Mouse (Mus musculus) c-Kit-positive CD71-negative TER-119-negative erythroid progenitor cells, embryonic 14.5 days (primary cell): Measurements from ENCODE around the gene Cyth2.

ENCODE experiments used
- DNase-seq: peaks from one replicate; pipeline ENCODE4 v3.0.0-alpha.2; 2013; ENCODE audit warnings: low read depth

The Cyth2 gene

GRCm38 (mm10) chr7:45813787-45814779, at the start of gene Cyth2:
Gene Cyth2, minus strand, starts transcription at chr7:45814581.
- peak; percentile 99 for DNase-seq

- no peak for DNase-seq
Observed at GRCm38 (mm10) chr7:45862804-45863203, 48.4 kb upstream of the Cyth2 start.

GRCm38 (mm10) chr7:45859008-45859407, 44.6 kb upstream of the Cyth2 start:
- DNase-seq = no peak

- no peak for DNase-seq
Observed at GRCm38 (mm10) chr7:45856950-45857901, 42.8 kb upstream of the Cyth2 start.

GRCm38 (mm10) chr7:45853089-45853488, 38.7 kb upstream of the Cyth2 start:
- DNase-seq = no peak

GRCm38 (mm10) chr7:45850661-45851060, 36.3 kb upstream of the Cyth2 start:
- DNase-seq = no peak

- no peak for DNase-seq
Observed at GRCm38 (mm10) chr7:45848447-45849027, 34.2 kb upstream of the Cyth2 start.

- DNase-seq = no peak
Observed at GRCm38 (mm10) chr7:45842950-45843744, 28.8 kb upstream of the Cyth2 start.

GRCm38 (mm10) chr7:45833924-45834323, 19.5 kb upstream of the Cyth2 start:
- no peak for DNase-seq

- no peak for DNase-seq
Observed at GRCm38 (mm10) chr7:45833148-45833790, 18.9 kb upstream of the Cyth2 start.

- DNase-seq = no peak
Observed at GRCm38 (mm10) chr7:45832428-45832827, 18.0 kb upstream of the Cyth2 start.

- no peak for DNase-seq
Observed at GRCm38 (mm10) chr7:45831128-45831525, 16.7 kb upstream of the Cyth2 start.

- peak; percentile 84 for DNase-seq
Observed at GRCm38 (mm10) chr7:45830427-45831127, 16.2 kb upstream of the Cyth2 start, which contains the start of gene Grwd1. Gene Grwd1, minus strand, starts transcription at chr7:45830944.

- no peak for DNase-seq
Observed at GRCm38 (mm10) chr7:45826631-45827030, 12.2 kb upstream of the Cyth2 start.

- no peak for DNase-seq
Observed at GRCm38 (mm10) chr7:45824598-45824997, 10.2 kb upstream of the Cyth2 start, which contains the start of gene Kcnj14. Gene Kcnj14, minus strand, starts transcription at chr7:45824782.

- DNase-seq = no peak
Observed at GRCm38 (mm10) chr7:45820913-45821312, 6.5 kb upstream of the Cyth2 start.

GRCm38 (mm10) chr7:45819843-45820242, 5.5 kb upstream of the Cyth2 start:
- no peak for DNase-seq

GRCm38 (mm10) chr7:45815984-45816351, 1.6 kb upstream of the Cyth2 start:
- DNase-seq = no peak

- no peak for DNase-seq
Observed at GRCm38 (mm10) chr7:45815323-45815983, 1.1 kb upstream of the Cyth2 start.
